Mouse (Mus musculus): ENCODE results near the gene Zfp775. TPM values are rescaled to one million over a fixed set of nuclear protein-coding genes. Genes with fewer than 3 reads are reported as not detected.
A peak's percentile ranks its signal among the peaks of the same experiment; 100 is the strongest.

The Zfp775 gene
- total RNA-seq, 2 experiments from 2014 or later = 6.6 to 7.6 TPM

DNA sequence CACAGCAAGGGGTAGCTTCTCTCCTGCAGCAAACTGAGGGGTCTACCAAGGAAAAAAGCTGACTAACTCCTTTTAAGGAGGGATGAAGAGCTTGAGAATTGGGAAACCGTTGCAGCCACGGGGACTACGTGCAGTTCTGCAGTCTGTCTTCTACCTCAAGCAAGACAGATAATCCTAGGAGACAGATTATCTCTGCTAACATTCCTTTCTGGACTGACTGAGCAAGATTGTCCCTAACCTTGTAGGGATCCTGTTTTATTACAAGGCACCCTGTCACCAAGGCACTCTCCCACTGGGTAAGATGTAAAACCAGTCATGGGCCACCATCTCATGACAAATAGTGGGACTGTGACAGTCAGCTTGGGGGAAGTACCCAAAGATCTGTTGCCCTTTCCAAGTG is 20.6 kb upstream of the Zfp775 start:
- DNase-seq (ENCODE audit: low spot score in 2 of 2) = no peak
- intact Hi-C loops (cut with DNase I) = loop anchor here (5.0 kb wide), 1 partner anchor 61 kb away; no protein-coding TSS in a partner anchor

DNA sequence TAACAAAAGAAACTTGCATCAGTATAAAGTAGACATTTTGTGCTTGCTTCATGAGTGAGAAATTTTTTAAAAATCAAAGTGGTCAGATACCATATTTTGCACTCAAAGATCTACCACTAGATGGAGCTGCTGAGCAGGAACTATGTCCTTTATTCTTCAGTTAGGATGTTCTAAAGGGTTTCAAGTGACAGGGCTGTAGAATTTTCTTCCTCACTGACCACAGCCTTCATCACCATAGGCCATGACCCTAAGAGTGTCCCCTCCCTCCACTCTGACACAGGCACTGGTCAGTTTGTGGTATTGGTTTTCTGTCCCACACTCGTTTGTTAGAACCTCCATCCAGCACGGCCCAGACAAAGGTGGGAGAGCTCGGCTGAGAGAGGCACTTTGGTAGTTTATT is 19.8 kb upstream of the Zfp775 start:
- DNase-seq (ENCODE audit: low spot score in 2 of 2) = no peak
- intact Hi-C loops (cut with DNase I) = loop anchor here (5.0 kb wide), 1 partner anchor 60 kb away; no protein-coding TSS in a partner anchor

DNA sequence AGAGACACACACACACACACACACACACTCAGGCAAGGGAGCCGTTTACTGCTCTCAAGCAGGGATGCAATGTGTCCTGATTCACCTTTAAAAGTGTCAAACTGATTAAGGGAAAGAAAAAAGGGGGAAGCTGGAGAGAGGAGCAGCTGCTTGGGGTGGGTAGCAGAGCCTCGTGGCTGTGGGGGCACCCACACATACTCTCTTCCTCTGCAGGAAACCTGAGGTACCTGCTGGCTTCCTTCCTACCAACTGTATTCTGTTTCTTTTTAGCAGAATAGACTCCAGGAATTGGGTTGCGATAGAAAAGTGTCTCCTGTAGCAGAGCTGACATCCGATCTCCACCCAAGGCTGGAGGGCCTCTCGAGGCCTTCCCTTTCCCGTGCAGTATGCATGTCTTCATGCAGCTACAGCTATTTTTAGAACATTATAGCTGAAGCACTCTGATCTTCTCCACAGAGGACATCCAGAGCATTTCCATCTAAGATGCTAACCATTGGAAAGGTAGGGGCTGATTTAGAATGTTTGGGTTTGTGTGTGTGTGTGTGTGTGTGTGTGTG is 12.6 kb upstream of the Zfp775 start, which contains the start of gene Gm45021:
Gene Gm45021, plus strand, starts transcription at position 417 of the 557 bp plus-strand sequence.
- intact Hi-C loops (cut with DNase I) = no loop called here
- no peak for DNase-seq (ENCODE audit: low spot score in 2 of 2)

DNA sequence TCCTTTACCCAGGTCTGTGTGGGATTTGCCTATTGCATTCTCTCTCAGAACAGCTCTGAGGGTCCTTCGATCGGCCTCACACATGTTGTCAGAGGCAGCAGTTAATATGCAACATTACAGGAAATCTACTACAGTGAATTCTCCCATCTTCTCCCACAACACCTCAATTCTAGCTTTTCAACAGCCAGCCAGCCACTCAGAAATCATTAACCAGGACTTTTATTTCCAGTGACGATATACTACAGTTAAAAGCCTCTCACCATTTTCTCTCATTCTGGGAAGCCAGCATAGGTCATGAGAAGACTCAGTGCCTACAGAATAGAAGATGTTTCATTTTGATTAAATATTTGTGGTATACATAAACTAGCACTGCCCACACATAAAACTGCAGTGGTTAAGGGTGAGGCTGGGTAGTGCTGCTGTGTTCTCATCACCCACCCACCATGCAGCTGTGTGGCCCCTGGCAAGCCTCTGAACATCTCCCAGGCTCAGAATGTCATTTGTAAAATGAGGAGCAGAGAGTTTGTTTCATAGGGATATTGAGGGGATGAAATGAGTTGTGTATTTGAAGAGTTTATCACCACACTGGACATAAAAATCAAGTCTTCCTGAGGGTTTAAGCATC is 10.5 kb upstream of the Zfp775 start:
- DNase-seq (ENCODE audit: low spot score in 2 of 2) = no peak
- intact Hi-C loops (cut with DNase I) = loop anchor here (5.0 kb wide), 1 partner anchor 36 kb away; the partner anchor contains the start of gene AI854703

DNA sequence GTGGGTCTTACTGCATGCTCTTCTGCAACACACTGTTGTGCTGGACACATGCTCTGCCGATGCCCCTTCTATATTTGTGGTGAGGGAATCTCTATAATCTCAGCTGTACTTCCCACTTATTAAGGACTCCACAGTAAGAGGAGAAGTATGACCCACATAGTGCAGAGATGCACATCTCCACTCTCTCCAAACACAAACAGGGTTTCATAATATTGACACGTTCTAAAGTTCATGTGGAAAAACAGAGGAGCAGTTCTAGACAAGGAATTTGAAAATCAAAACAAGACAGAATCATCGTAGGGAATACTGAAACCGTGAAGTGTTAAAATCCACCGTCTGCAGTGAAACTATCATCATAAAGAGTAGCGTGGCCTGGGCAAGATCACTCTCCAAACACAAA is 10.0 kb upstream of the Zfp775 start:
- intact Hi-C loops (cut with DNase I) = loop anchor here (2.0 to 5.0 kb wide), 2 partner anchors 35 to 37 kb away; partner anchors contain the start of genes AI854703 and Lrrc61

DNA sequence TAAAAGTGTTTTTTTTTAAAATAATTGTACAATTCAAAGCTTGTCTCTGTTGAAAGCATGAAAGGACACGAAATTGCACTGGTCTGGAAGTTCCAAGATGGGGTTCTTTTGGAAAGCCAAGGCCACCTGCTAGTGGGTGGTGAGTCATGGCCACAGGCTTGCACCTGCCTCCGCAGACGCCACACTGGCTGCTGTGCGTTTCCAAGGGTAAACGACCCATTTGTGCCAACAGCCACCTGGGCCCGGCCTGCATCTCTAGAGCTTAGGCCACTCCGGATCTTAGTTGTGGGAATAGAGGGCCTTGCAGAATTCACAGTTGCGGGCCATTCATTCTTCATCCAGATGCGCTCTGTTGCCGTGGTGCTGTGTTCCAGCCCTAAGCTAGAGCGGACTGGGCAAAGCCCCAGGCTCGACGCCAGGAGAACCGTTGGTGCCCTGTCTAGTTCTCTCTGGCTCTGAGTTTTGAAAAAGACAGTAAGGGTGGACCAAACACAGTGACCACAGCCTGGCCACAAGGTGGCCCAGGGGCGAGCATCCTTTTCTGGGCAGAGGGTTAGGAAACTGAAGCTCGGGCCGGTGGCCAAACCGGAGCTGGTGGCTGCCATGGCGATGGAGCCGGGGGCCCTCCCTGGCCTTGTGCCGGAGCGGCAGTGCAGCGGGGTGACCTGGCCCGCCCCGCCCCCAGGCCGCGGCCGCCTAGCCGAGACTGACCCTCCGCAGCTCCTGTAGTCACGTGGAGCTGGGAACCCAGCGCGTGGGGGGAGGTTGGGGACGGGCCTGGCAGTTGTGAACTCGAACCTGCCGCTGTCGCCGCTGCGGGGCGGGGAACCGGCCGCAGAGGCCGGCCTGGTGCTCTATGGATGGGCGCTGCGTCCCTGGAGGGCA is 8.5 kb upstream of the Zfp775 start, which contains the start of the genes Repin1 and Gm44965:
Gene Repin1, plus strand, starts transcription at position 726 of the 885 bp plus-strand sequence.
Gene Gm44965, plus strand, starts transcription at position 784 of the 885 bp plus-strand sequence.
- intact Hi-C loops (cut with DNase I) = loop anchor here (1.0 to 5.0 kb wide), 3 partner anchors 9 to 39 kb away; partner anchors contain the start of genes AI854703, Lrrc61 and Zfp775
- peak; percentile 94 to 96 for DNase-seq (ENCODE audit: low spot score in 2 of 2)

More for the DNA sequence above, 10.0 kb upstream of the Zfp775 start:
- DNase-seq (ENCODE audit: low spot score in 2 of 2) = no peak

- no peak for DNase-seq (ENCODE audit: low spot score in 2 of 2)
- intact Hi-C loops (cut with DNase I) = loop anchor here (5.0 kb wide), 1 partner anchor 33 kb away; the partner anchor contains the start of gene AI854703
These were observed 7.7 kb upstream of the Zfp775 start for GRCm38 (mm10) chr6:48594043-48594738.

GRCm38 (mm10) chr6:48595278-48595677 is 6.6 kb upstream of the Zfp775 start:
- intact Hi-C loops (cut with DNase I) = no loop called here
- peak in 1 of 2 experiments; percentile 39 for DNase-seq (ENCODE audit: low spot score in 2 of 2)

GRCm38 (mm10) chr6:48596545-48597232 is 5.2 kb upstream of the Zfp775 start:
- intact Hi-C loops (cut with DNase I) = no loop called here
- DNase-seq (ENCODE audit: low spot score in 2 of 2) = no peak

DNA sequence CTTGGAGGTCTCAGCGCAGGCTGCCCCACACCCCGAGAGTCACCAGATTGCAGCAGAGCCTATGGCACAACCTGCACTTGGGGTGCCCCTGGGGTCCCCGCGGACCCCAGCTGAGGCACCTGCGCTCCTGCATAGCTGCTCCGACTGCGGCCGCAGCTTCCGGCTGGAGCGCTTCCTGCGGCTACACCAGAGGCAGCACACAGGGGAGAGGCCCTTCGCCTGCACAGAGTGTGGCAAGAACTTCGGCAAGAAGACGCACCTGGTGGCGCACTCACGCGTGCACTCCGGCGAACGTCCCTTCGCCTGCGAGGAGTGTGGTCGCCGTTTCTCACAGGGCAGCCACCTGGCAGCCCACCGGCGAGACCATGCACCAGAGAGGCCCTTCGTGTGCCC is 4.6 kb upstream of the Zfp775 start:
- DNase-seq (ENCODE audit: low spot score in 2 of 2) = no peak
- intact Hi-C loops (cut with DNase I) = no loop called here

- no peak for DNase-seq (ENCODE audit: low spot score in 2 of 2)
- intact Hi-C loops (cut with DNase I) = no loop called here
These were observed 1.3 kb upstream of the Zfp775 start for GRCm38 (mm10) chr6:48600594-48600993.

DNA sequence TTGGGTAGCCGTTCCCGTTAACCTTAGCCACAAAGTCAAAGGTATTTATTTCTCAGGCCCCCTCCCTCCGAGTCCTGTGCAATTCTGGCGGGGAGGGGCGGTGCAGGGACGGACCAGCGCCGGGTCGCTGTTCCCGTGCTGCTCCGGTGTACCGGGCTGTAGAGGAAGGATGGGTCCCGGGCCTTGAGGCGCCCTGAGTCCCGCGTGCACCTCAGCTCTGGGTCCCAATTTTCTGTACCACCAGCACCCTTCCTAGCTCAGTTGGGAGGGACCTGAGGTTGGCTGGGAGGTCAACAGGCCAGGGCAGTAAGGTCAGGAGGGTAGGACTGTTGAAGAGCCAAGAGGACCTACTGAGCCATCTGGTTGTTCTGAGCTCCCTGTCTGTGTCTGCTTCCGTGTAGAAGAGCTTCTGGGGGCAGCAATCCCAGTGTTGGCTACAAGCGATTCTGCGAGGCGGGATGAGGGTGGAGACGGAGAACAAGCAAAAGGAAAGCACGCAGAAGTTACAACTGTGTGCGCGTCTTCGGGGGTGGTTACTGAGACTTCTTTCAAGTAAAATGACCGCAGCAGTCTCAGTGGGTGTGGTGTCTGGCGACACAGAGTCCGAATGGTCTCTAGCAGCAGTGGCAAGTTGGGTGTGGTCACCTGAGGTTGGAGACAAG is 348 bp downstream of the Zfp775 start:
- peak; percentile 60 to 62 for DNase-seq (ENCODE audit: low spot score in 2 of 2)
- intact Hi-C loops (cut with DNase I) = loop anchor here (1.0 kb wide), 1 partner anchor 9 kb away; the partner anchor contains the start of genes Gm44965 and Repin1

DNA sequence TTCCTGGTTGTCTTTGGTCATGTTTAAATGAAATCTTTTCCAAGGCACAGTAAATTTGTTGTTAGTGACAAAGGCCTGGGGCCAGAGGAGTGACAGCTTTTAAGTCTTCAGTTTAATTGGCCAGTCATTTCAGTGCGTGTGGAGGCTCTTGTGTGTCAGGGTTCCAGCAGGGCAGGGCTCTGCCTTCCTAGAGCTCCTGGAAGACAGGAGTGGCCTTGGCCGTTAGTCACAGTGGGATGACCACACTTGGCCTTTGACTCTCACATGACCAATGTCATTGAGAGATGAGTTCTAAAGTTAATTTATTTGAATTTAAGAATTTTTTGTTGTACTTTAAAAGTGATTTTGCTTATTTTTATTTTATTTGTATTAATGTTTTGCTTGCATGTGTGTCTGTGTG is 6.3 kb downstream of the Zfp775 start:
- intact Hi-C loops (cut with DNase I) = no loop called here
- no peak for DNase-seq (ENCODE audit: low spot score in 2 of 2)

GRCm38 (mm10) chr6:48609512-48609911 is 7.6 kb downstream of the Zfp775 start:
- DNase-seq (ENCODE audit: low spot score in 2 of 2) = no peak

GRCm38 (mm10) chr6:48610657-48611056 is 8.8 kb downstream of the Zfp775 start:
- intact Hi-C loops (cut with DNase I) = no loop called here
- DNase-seq (ENCODE audit: low spot score in 2 of 2) = no peak

More at GRCm38 (mm10) chr6:48609512-48609911, 7.6 kb downstream of the Zfp775 start:
- intact Hi-C loops (cut with DNase I) = no loop called here

DNA sequence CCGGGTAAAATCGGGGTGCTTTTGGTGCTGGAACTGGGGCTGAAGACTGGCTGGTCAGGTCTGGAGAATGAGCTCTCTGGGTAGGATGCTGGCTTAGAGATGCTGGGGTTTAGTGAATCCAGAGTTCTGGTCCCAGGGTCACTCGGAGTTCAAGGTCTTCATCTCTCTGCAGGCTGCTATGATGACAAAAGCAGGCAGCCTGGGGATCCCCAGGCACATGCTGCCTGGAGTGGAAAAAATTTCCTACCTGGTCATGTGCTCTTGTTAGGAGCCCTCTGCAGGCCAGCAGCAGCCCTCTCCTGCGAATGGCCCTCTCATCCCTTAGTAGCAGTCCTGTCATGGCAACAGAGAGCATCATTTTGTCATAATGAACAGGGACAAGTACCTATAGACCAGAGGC is 11.6 kb downstream of the Zfp775 start:
- DNase-seq (ENCODE audit: low spot score in 2 of 2) = no peak
- intact Hi-C loops (cut with DNase I) = no loop called here

- intact Hi-C loops (cut with DNase I) = no loop called here
- DNase-seq (ENCODE audit: low spot score in 2 of 2) = no peak
These were observed 12.9 kb downstream of the Zfp775 start for GRCm38 (mm10) chr6:48614756-48615155.

DNA sequence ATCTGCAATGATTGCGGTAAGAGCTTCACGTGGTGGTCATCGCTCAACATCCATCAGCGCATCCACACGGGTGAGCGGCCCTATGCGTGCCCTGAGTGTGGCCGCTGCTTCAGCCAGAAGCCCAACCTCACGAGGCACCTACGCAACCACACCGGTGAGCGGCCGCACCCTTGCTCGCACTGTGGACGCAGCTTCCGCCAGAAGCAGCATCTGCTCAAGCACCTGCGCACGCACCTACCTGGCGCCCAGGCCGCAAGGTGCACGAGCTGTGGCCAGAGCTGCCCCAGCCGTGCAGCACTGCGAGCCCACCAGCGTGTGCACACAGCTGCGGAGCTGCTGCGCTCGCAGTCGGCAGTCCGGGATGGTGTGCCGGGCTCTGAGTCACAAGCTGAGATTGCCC is 18.2 kb downstream of the Zfp775 start:
- no peak for DNase-seq (ENCODE audit: low spot score in 2 of 2)
- intact Hi-C loops (cut with DNase I) = no loop called here

Measured in left cerebral cortex, postnatal 36 days (tissue).